Mouse (Mus musculus) erythroid progenitor cell, adult 5-6 weeks (primary cell): ENCODE measurements around the gene BC035044. TPM values are rescaled to one million over a fixed set of nuclear protein-coding genes. Genes with fewer than 3 reads are reported as not detected.
A peak's percentile ranks its signal among the peaks of the same experiment; 100 is the strongest.
"Not testable (repeated sequence)": the region's sequence is repeated elsewhere in the genome, so short reads cannot be mapped to it uniquely, and the experiment has no call there.

ENCODE experiments used
- ATAC-seq: replicated peaks from 2 replicates; pipeline ENCODE4 v1.8.0; 2016; ENCODE audit warnings: moderate number of reproducible peaks, mild to moderate bottlenecking, moderate TSS enrichment, inconsistent platforms; ENCODE audit not compliant: poor library complexity, low FRiP score, severe bottlenecking
- total RNA-seq, 2 experiments: library from RNA; stranded (forward) in 1 of 2; stranded (reverse) in 1 of 2; fragments of 150-400 nt in 1 of 2; fragments of 186-747, 209-891 nt in 1 of 2; gene quantifications; 2 replicates each; pipeline versions ENCODE4 v1.2.3 to v1.2.4; 2015 to 2017; ENCODE audit warnings: low replicate concordance in 2 of 2

BC035044 gene
- total RNA-seq, 2 experiments from 2014 or later: 19.9 to 21.4 TPM

DNA sequence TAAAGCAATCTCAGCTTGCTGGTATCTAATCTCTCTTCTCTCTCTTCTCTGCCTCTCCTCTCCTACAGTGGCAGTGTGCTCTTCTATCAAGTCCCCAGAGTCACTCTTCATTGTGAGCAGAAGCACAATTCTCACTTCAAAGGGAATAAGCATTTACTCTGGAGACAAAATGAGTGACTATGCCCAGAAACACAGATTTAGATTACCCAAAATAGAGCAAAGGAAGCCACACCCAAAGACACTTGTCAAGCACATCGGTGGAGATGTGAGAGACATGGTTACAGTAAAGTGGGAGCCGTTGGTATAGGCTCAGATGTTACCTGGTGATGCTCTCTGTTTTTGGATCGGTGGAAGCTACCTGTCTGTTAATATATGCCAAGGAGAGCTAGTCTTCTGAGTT, 38.2 kb downstream of the BC035044 start:
- ATAC-seq: no peak

DNA sequence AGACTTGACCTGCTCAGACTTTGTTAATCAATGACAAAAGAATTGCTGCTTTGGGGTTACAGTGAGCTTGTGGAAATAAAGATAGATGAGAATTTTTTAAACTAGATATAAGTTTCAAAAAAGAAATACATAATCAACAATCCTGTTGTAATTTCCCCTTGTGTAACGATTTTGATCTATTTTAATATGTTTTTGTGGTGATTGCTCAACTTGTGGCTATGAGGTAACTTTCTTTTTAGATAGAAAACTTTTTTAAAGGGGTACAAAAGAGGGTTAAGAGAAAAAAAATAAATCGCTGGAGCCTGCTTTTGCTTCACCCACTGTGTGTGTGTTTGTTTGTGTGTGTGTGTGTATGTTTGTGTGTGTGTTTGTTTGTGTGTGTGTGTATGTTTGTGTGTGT, 39.8 kb downstream of the BC035044 start:
- ATAC-seq: no peak

DNA sequence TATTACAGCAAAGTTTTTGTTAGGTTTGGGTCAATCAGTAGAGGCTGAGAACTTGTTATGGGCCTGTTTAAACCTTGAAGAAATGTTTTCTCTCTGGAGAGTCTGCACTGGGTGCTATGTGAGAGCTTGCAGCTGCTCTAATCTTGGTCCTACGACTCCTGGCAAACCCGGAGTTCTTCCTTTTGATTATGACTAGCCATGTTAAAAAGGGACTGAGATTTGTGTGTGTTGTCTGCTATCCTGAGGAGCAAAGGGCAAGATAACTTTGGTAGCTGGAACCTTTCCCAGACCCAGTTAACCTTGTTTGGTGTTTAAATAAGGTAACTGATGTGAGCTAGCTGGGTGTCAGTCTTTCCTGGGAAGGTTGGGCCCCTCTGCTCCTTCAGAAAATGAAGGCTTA, 40.3 kb downstream of the BC035044 start:
- ATAC-seq: no peak

DNA sequence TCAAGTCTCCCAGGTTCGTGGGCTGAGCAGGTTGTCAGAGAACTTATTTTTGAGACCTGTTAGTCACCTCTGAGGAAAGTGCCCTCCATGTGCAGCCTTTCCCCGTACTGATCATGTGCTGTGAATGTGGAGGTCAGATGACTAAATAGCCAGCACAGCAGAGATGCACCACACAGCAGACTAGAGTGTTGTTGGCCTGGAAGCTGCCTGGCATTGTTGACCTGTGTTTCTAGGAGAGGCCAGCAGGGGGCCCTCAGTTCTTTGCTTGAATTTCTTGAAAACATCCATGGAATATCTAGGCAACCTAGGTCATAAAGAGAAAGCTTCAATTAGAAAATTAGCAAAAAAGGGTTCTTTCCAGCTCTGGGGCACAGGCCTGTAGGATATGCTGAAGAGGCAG, 41.0 kb downstream of the BC035044 start:
- no peak for ATAC-seq

DNA sequence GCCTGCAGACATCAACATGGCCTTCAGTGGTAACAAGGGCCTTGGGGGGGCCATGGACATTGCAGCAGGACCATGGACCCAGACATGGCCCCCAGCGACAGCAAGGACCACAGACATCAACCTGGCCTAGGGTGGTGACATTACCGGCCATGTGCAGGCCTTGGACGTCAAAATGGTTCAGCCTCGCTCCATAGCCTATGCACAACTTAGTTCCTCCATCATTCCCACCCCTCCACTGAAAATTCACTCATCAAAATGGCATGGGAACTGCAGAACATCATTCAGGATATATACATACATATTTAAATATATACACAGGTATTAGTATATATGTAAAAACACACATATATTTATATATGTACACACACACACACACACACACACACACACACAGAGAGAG, 43.5 kb downstream of the BC035044 start:
- no peak for ATAC-seq

DNA sequence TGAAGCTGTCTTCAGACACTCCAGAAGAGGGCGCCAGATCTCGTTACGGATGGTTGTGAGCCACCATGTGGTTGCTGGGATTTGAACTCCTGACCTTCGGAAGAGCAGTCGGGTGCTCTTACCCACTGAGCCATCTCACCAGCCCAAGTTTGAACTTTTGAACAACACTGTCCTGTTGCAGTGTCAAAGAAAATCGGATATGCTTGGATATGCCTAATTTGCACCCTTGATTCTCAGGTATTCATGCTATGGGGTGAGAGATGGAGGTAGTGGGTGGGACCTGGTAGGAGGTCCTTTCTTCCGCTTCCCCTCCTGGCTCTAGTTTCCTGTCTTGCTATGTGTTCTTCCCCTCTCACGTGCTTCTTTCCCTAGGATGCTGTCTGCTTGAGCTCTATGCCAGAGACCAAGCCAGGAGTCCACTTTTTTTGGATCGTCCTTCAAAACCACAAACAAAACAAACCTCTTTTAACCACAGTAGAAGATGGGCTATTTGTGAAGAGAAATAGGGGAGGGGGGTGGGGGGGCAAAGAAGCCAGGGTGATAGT, 44.9 kb downstream of the BC035044 start:
- ATAC-seq: no peak

DNA sequence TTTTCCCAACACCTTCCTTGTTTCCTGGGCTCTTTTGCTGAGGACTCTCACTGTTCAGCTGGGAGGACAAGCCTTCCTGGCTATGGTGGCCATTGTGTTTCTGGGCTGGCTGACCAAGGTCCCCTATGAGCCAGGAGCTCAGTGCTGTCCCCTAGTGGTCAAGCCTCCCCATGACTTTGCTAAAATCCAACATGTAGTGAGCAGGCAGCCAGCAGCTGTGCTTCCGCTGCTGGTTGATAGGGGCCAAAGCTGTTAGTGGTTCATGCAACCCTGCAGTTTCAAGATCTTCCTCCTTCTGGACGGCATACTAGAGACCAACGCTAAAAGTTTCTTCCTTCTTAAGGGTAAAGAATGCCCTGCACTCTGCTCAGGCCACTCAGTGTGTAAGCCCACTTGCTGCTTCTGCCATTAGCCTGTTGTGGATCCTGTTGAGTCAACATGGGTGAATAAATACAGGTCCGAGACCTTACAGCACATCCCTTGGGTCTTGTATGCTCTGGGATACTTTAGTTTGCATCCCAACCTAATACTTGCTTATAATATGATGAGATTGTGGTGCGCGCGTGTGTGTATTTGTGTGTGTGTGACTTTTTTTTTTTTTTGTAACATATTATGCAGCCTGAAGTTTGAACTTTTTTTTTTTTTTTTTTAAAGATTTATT, 45.5 kb downstream of the BC035044 start:
- peak; percentile 53 for ATAC-seq

DNA sequence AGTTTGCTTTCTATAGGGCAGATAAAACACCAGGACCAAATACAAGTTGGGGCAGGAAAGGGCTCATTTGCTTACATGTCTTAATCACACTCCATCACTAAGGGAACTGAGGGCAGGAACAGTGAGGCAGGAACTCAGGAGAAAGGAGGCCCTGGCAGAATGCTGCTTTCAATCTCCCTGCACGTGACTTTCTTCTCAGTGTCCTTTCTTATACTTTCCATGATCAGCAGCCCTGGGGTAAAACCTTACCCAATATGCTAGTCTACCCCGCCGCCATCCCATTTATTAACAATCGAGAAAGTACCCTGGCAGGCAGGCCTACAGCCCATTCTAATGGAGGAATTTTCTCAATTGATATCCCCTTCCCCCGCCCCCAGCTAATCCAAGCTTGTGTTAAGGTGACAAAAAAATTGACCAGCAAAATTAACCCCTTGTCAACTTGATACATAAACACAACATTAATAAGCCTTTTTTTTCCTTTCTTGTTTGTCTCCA, 46.3 kb downstream of the BC035044 start:
- no peak for ATAC-seq

DNA sequence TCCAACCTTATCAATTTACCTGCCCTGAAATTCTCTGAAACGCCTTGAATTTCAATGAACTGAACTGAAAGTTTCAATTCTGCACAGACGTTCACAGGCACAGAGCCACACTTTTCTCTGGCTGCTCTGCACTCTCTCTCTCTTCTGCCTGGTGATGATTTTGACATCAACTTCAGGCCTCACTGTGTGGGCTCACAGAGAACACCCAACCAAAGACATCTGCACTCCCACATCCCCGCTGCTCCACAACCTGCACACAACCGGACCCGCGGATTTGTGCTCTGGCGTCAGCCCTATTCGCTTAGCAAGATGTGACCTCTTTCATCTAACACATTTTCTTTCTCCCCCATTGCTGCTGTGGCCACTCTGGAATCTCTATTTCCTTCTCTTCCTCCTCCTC, 46.8 kb downstream of the BC035044 start:
- ATAC-seq: no peak

DNA sequence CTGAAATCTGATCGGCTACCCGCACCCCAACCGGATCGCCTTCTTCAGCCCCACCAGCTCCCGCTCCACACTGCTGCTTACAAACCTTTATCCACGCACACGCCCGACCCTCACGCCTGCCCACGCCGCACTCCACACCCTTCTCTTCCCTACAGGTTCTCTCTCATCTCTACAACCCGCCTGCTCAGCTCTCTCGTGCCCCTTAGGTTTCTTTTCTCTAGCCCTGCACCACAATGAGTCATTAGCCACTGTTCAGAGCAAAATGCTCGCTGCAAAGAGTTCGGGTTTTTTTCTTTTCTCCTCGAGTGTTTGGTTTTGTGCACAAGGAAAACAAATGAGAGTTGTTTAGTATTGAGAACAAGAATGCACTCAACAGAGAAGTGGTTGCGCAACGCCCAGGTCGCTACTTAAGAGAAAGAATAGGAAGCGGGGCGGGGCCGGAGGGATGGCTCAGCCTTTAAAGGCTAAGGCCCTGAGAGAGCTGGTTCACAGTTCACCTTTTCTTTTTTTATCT, 47.4 kb downstream of the BC035044 start:
- ATAC-seq: no peak

DNA sequence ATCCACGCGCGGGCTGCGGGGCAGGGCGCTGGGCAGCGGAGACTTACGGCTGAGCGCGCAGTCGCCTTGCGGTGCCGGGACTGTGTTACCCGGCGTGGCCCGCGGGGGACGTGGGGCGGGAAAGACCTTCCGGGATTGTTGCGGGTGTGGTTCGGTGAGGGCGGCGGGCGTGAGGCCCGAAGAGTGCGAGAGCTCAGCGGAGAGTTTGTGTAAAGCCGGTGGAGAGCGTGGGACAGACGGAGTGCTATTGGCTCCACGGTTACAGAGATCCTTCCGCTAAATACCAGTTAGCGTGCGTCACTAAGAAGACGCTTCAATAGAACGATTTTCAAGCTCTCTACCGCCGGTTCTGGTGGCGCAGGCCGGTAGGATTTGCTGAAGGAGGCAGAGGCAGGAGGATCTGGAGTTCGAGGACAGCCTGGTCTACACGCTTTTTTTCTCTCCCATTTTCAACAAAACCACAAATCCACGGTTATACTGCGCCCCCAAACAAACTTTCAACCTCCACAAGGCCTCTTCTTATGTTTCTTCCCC, 47.9 kb downstream of the BC035044 start:
- ATAC-seq: peak; percentile 57

DNA sequence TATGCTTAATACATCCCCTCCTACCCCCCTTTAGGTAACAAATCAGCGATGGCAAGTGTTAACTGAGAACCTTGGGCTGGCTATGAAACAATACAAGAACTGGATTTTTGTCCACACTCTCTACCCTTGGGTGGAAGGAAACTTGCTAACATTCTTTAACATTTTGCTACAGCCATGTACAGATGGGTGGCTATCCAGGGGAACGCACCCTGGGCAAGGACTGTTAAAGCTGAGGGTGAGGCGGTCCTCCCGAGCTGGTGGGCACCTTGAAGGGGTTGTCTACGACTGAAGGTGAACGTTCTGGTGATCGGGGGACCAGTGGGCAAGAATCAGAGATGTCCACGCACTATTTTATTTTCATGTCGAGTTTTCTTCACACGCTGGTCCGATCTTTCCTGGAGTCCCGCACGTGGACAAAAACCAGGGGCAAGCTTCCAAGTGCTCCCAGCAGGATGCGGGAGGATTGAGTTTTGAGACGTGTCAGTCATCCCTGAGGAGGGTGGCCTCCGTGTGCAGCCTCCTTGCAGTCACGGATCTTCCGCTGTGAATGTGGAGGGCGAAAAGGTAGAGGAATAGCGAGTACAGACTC, 48.5 kb downstream of the BC035044 start:
- no peak for ATAC-seq

DNA sequence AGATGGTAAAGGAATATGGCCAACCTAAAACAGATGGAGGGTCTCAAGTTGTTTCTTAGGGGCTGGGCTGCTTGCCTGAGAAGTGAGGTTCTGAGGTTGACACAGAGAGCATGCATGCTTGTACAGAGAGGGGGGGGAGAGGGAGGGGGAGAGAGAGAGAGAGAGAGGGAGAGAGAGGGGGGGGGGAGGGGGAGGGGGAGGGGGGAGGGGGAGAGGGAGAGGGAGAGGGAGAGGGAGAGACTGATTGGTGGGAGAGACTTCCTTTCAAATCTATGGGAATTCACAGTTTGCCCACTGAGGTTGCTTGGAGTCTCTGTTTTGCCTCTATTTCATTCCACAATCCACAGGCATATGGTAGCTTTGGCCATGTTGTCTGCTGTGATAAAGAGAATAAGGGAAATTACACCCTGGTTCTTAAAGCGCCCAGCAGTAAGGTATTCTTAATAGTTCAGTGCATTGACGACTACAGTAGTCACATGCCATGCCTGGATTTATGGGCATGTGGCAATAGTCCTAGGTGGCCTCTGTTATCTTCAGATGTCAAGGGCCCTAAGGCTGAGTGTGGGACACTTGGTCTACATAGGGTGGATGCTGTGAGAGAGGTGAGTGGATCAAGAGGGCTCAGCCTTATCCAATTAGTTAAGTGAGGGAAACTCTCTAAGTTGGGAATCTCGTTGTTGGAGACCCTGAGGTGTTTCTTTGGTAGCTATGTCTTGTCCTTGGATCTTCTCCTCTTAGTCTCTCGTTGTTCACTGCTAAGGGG, 49.4 kb downstream of the BC035044 start:
- ATAC-seq: no peak

DNA sequence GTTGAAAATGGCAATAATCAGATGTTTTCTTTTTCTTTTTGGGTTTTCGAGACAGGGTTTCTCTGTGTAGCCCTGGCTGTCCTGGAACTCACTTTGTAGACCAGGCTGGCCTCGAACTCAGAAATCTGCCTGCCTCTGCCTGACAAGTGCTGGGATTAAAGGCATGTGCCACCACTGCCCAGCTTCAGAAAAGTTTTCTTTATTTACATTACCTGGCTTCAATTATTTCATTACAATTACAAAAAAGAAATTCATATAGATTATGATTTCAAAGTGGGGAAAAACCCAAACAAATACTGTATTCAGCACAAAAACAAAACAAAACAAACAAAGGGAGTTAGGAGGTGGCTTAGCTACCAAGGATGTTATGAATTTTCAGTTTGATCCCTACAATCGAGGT, 50.3 kb downstream of the BC035044 start:
- not testable (repeated sequence) for ATAC-seq

DNA sequence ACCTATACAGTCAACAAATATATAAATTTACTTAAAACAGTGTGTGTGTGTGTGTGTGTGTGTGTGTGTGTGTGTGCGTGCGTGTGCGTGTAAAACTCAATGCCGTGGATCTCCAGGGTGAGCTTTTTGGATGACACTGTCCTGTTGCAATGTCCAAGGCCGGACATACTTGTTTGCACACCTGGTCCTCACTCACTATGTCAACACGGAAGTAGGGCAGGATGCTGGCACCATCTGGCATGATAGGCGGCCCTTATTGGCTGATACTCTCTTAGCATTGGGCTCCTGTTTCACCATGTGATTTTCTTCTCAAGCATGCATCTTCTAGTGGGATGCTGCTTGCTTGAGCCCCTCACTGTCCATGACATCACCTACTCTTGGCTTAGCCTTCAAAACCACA, 51.0 kb downstream of the BC035044 start:
- ATAC-seq: no peak

DNA sequence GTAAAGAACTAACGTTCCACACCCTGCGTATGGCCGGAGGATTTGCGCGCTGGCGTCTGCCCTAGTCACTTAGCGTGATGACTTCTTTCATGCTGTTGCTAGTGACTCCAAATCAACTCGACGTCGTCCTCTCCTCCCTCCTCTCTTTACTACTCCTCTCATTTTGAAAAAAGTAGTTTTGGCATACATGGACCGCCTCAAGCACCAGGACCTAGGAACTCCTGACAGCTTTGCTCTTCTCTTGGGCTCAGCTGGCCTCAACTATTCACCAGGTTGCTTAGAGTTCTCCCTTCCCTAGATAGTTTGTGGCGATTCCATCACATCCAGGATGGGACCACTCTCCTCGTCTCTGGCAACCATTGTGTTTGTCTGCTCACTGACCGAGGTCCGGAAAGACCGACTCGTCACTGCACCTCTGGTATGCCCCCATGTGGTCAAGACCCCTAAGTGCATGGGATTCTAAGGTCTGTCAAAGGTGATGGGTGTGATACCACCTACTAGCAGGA, 51.6 kb downstream of the BC035044 start:
- peak; percentile 70 for ATAC-seq

DNA sequence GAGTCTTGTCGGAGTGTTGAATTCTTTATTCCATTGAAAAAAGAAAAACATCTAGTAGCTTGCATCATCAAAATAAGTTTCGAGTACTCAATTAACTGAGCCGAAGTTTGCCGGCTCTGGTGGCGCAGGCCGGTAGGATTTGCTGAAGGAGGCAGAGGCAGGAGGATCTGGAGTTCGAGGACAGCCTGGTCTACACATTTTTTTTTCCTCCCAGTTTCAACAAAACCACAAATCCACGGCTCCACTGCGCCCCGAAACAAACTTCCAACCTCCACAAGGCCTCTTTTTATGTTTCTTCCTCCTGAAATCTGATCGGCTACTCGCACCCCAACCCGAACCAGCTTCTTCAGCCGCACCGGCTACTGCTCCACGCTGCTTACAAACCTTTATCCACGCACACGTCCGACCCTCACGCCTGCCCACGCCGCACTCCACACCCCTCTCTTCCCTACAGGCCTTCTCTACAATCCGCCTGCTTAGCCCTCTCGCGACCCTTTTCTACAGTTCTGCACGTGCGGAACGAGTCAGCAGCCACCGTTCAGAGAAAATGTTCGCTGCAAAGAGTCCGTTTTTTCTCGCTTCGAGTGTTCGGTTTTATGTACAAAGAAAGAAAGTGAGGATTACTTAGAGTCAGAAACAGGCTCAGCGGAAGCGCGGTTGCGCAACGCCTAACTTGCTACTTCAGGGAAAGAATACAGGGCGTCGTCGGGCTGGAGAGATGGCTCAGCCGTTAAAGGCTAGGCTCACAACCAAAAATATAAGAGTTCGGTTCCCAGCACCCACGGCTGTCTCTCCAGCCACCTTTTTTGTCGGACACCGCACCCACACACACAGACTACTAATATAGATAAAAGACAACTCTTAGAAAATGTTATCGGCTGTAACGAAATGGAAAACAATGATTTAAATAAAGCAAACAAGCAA, 52.3 kb downstream of the BC035044 start:
- peak; percentile 44 for ATAC-seq

DNA sequence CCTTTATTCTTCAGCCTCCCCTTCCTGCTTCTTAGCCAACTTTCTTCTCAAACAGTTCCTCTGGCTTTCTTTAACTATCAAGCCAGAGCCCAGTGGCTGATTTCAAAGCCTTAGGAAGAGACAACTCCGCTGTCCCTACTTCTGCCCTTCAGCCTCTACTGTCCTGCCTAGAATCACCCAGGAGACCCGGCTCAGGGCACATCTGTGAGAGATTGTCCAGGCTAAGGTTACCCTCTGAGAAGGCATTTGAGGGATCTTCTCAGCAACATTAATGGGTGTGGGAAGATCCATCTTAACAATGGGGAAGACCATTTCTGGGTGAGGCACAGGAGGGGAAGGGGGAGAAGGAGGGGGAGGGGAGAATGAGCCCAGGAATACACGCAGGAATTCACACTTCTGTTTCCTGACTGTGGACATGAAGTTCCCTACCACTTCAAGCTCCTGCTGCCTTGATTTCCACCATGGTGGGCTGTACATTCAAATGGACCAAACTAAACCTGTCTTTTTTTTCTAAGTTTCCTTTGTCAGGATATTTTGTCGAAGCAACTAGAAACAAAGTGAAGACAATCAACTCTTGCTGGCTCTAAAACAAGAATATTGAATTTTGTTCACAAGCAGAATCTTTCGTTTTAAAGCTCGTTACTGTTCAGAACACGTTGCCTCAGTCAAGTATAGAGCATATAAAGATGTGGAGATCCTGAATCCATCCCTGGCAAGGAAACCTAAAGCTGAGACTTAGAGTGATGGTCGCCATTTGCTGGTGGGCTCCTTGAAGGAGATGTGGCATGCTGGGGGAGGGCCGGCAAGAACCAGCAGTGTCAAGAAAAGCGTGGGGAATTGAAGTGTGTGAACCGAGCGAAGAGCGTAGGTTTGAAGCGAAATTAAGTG, 53.2 kb downstream of the BC035044 start:
- ATAC-seq: no peak
